Mouse (Mus musculus) T-helper 2 cell (primary cell): Measurements from ENCODE around the gene Atcay.
"Not testable (repeated sequence)": the region's sequence is repeated elsewhere in the genome, so short reads cannot be mapped to it uniquely, and the experiment has no call there.

Experiments
- in situ Hi-C: fragments of 300-600 bp; cut with MboI, MseI; formaldehyde crosslinking; loops from one replicate; pipeline ENCODE4 v1.15.1; 2025; ENCODE audit warnings: high pct_unique_total_duplicates

Gene Atcay

GRCm38 (mm10) chr10:81242021-81242420 is 11.4 kb upstream of the Atcay start:
- in situ Hi-C loops = no loop called here

- in situ Hi-C loops = no loop called here
Measured at GRCm38 (mm10) chr10:81240876-81241275, 10.2 kb upstream of the Atcay start.

GRCm38 (mm10) chr10:81238618-81239017 is 8.0 kb upstream of the Atcay start:
- in situ Hi-C loops = no loop called here

GRCm38 (mm10) chr10:81236471-81237268 is 6.0 kb upstream of the Atcay start:
- in situ Hi-C loops = no loop called here

GRCm38 (mm10) chr10:81234206-81234605 is 3.6 kb upstream of the Atcay start:
- in situ Hi-C loops = no loop called here

GRCm38 (mm10) chr10:81233226-81233585 is 2.6 kb upstream of the Atcay start:
- in situ Hi-C loops = no loop called here

GRCm38 (mm10) chr10:81232580-81233225 is 2.1 kb upstream of the Atcay start, which contains the start of gene Zfr2:
Gene Zfr2, plus strand, starts transcription at chr10:81233155.
- in situ Hi-C loops = no loop called here

GRCm38 (mm10) chr10:81231436-81231835 is 803 bp upstream of the Atcay start:
- in situ Hi-C loops = no loop called here

- in situ Hi-C loops = no loop called here
Measured at GRCm38 (mm10) chr10:81229735-81230437, 747 bp downstream of the Atcay start.

GRCm38 (mm10) chr10:81223731-81224130 is 6.9 kb downstream of the Atcay start:
- in situ Hi-C loops = not testable (repeated sequence)

GRCm38 (mm10) chr10:81221402-81222015 is 9.1 kb downstream of the Atcay start:
- in situ Hi-C loops = no loop called here

GRCm38 (mm10) chr10:81217964-81218363 is 12.7 kb downstream of the Atcay start:
- in situ Hi-C loops = no loop called here

GRCm38 (mm10) chr10:81217267-81217666 is 13.4 kb downstream of the Atcay start:
- in situ Hi-C loops = not testable (repeated sequence)

GRCm38 (mm10) chr10:81216810-81217209 is 13.8 kb downstream of the Atcay start:
- in situ Hi-C loops = no loop called here

- in situ Hi-C loops = no loop called here
Measured at GRCm38 (mm10) chr10:81216260-81216659, 14.4 kb downstream of the Atcay start.

- in situ Hi-C loops = no loop called here
Measured at GRCm38 (mm10) chr10:81210154-81210553, 20.5 kb downstream of the Atcay start.

GRCm38 (mm10) chr10:81204137-81204536 is 26.5 kb downstream of the Atcay start:
- in situ Hi-C loops = no loop called here

GRCm38 (mm10) chr10:81202978-81203720 is 27.5 kb downstream of the Atcay start:
- in situ Hi-C loops = no loop called here

- in situ Hi-C loops = no loop called here
Measured at GRCm38 (mm10) chr10:81201807-81202758, 28.6 kb downstream of the Atcay start, which contains the start of gene Nmrk2. Gene Nmrk2, minus strand, starts transcription at chr10:81202051.
